Mouse (Mus musculus): Measurements from ENCODE around the gene Birc3.

DNA sequence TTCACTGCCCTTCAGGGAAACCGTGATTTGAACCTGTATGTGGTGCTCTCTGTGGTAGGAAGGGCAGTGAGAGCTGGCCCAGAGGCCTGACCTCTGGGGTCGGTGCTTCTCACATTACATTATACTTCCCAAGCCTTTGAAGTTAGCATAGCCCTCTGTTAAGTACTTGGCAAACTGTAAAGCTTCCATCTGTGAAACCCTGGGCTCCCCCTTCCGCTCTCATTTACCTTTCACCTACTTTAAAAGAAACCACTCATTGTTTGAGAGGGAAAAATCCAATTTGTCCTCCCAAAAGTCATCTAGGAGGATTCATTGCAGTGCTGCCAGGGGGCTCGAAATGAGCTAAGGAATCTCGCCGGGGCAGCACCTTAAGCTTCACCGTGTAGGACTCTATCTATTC is 29.3 kb upstream of the Birc3 start:
- no peak for TF ChIP-seq CHD2 (IDR thresholded peaks at IDR 0.05; ENCODE audit: low read length)
- no peak for TF ChIP-seq CTCF (IDR thresholded peaks at IDR 0.05 in 2 of 3, conservative IDR thresholded peaks at IDR 0.05 in 1 of 3; ENCODE audit: control insufficient read depth in 1 of 3, insufficient read depth in 1 of 3, low read depth in 2 of 3, low read length in 3 of 3, poor library complexity in 1 of 3, severe bottlenecking in 1 of 3)
- TF ChIP-seq USF1 (IDR thresholded peaks at IDR 0.05; ENCODE audit: low read depth, low read length) = no peak
